Comparison of ENCODE assay signal across 8 mouse cellular contexts in genomic region chr2:166691602-166692509, GRCm38 (mm10). TPM values are rescaled to one million over a fixed set of nuclear protein-coding genes. Genes with fewer than 3 reads are reported as not detected.
DNase-seq lines count a peak whose midpoint lies in the region; ATAC-seq and TF ChIP-seq lines count a peak whose summit lies in the region.

No protein-coding gene starts in this region.

- TF ChIP-seq POLR2A in olfactory bulb, adult 2 months (IDR thresholded peaks at IDR 0.05; ENCODE audit: insufficient read depth, low read depth, low read length), result no peak

- no peak overlapping the region; the same call in 1 of the 2 replicates for H3K9ac ChIP-seq in stomach, embryonic 14.5 days (replicated peaks; ENCODE audit: low read depth, low read length)
- H3K9ac ChIP-seq in stomach, postnatal 0 days (ENCODE audit: low read length), result no peak overlapping the region

- no peaks in the 10 kb centered on the region for H3K36me3 ChIP-seq in stomach, embryonic 14.5 days (ENCODE audit: control insufficient read depth, insufficient read depth, low read length)
- H3K36me3 ChIP-seq in stomach, postnatal 0 days (ENCODE audit: control insufficient read depth, insufficient read depth, low read length), result no peaks in the 10 kb centered on the region

- no peak for TF ChIP-seq CTCF in stomach, postnatal 0 days (IDR thresholded peaks at IDR 0.05; ENCODE audit: low read depth)
- no peak for TF ChIP-seq CTCF in olfactory bulb, adult 2 months (IDR thresholded peaks at IDR 0.05; ENCODE audit: insufficient read depth, low read depth, low read length)

- no peak for DNase-seq in stomach, postnatal 0 days (ENCODE audit: low spot score)
- peak; percentile 67 to 74 for DNase-seq in frontal cortex, postnatal 10 days (ENCODE audit: low spot score in 2 of 2)
- DNase-seq in layer of hippocampus, postnatal 36 days, result peak; percentile 71 to 79
- DNase-seq in adrenal gland, postnatal 25 days, result no peak
- no peak for DNase-seq in kidney, postnatal 25 days
- DNase-seq in spleen, adult 18-20 months, result no peak

- peaks cover 4% of the 10 kb centered on the region; the same call in 1 of the 2 replicates for H3K9me3 ChIP-seq in stomach, embryonic 14.5 days (ENCODE audit: control insufficient read depth, low read depth, low read length)
- no peaks in the 10 kb centered on the region for H3K9me3 ChIP-seq in stomach, postnatal 0 days (ENCODE audit: control insufficient read depth, low read length)

- no peak overlapping the region for H3K4me2 ChIP-seq in stomach, embryonic 14.5 days (replicated peaks; ENCODE audit: low read depth, low read length)
- no peak overlapping the region for H3K4me2 ChIP-seq in stomach, postnatal 0 days (replicated peaks; ENCODE audit: low read depth)

- no peak overlapping the region for H3K27ac ChIP-seq in stomach, embryonic 14.5 days (ENCODE audit: low read length)
- no peak overlapping the region for H3K27ac ChIP-seq in stomach, postnatal 0 days (replicated peaks)
- peak overlapping the region; percentile 76 for H3K27ac ChIP-seq in olfactory bulb, adult 2 months (ENCODE audit: insufficient read depth, low read depth, low read length)

- no peak for TF ChIP-seq EP300 in stomach, postnatal 0 days (optimal IDR thresholded peaks at IDR 0.05)

- no peaks in the 10 kb centered on the region for H3K4me1 ChIP-seq in stomach, embryonic 14.5 days (ENCODE audit: control insufficient read depth, insufficient read depth, low read length)
- no peaks in the 10 kb centered on the region for H3K4me1 ChIP-seq in stomach, postnatal 0 days (replicated peaks; ENCODE audit: control insufficient read depth, insufficient read depth)
- H3K4me1 ChIP-seq in olfactory bulb, adult 2 months (ENCODE audit: control insufficient read depth, insufficient read depth, low read length), result peaks cover 22% of the 10 kb centered on the region

- 65% methylated on average over 23 of the region's 23 CpGs for WGBS in stomach, embryonic 14.5 days
- WGBS in stomach, postnatal 0 days, result 69% methylated on average over 23 of the region's 23 CpGs
- WGBS in olfactory bulb, adult 2 months, result 61% methylated on average over 23 of the region's 23 CpGs

- ATAC-seq in stomach, embryonic 14.5 days (ENCODE audit: insufficient number of reproducible peaks, insufficient read depth, low FRiP score, low read depth), result peak; percentile 35; the same call in 1 of the 2 replicates
- ATAC-seq in stomach, postnatal 0 days (ENCODE audit: low FRiP score, low TSS enrichment), result no peak

- no peaks in the 10 kb centered on the region for H3K27me3 ChIP-seq in stomach, embryonic 14.5 days (ENCODE audit: control insufficient read depth, insufficient read depth, low read length)
- no peaks in the 10 kb centered on the region for H3K27me3 ChIP-seq in stomach, postnatal 0 days (ENCODE audit: control insufficient read depth, insufficient read depth, low read length)

- no peak overlapping the region for H3K4me3 ChIP-seq in stomach, embryonic 14.5 days (ENCODE audit: low read depth, low read length)
- H3K4me3 ChIP-seq in stomach, postnatal 0 days (ENCODE audit: low read depth, low read length), result no peak overlapping the region
- no peak overlapping the region for H3K4me3 ChIP-seq in olfactory bulb, adult 2 months (ENCODE audit: insufficient read depth, low read depth, low read length)

RNA-seq across cellular contexts. Expression of gene Prex1, which starts 21.8 kb away (rescaled TPM):
- polyA plus RNA-seq in stomach, embryonic 14.5 days (2014; fragmentation: Nextera tagmentation; extraction: Ambion mirVana), result 9.1 and 10.4 TPM in 2 replicates
- polyA plus RNA-seq in stomach, postnatal 0 days (2015; fragmentation: Nextera tagmentation; extraction: Ambion mirVana), result 12.0 and 12.8 TPM in 2 replicates
- total RNA-seq in layer of hippocampus, postnatal 36 days (2021), result 10 to 100 TPM; 71.0 to 74.9 TPM
- not detected in 2 replicates for polyA plus RNA-seq in olfactory bulb, adult 2 months (2012; ENCODE audit: insufficient read depth, insufficient read length, low replicate concordance, missing spikeins)
- 14.0 and 14.1 TPM in 2 replicates for total RNA-seq in adrenal gland, postnatal 25 days (2021)

Comparison
In these comparisons a context has a peak if more than half of its experiments do, and no peak if none do; other contexts are left out.
1. DNase-seq: peak in frontal cortex, postnatal 10 days (2 of 2) and layer of hippocampus, postnatal 36 days (2 of 2); none in stomach, postnatal 0 days (single experiment), adrenal gland, postnatal 25 days (single experiment), kidney, postnatal 25 days (0 of 2) and spleen, adult 18-20 months (0 of 2).